Mouse (Mus musculus) macrophage (primary cell): ENCODE measurements around the gene Fn1. TPM values are rescaled to one million over a fixed set of nuclear protein-coding genes. Genes with fewer than 3 reads are reported as not detected.

Experiments used
- H3K27ac ChIP-seq: fragments of 350-480 bp; formaldehyde crosslinking; 2 replicates; pipeline ENCODE4 v1.9.0; 2021
- H3K36me3 ChIP-seq: fragments of 350-480 bp; formaldehyde crosslinking; 2 replicates; pipeline ENCODE4 v1.9.0; 2021; ENCODE audit errors: inconsistent target
- H3K4me3 ChIP-seq: fragments of 350-480 bp; formaldehyde crosslinking; 2 replicates; pipeline ENCODE4 v1.9.0; 2021; ENCODE audit errors: inconsistent target
- H3K79me2 ChIP-seq: fragments of 350-480 bp; formaldehyde crosslinking; 2 replicates; pipeline ENCODE4 v1.9.0; 2021; ENCODE audit errors: inconsistent target
- WGBS: methylation state at CpG from one replicate; pipeline ENCODE4 v1.1.7; 2026; ENCODE audit warnings: inconsistent platforms; ENCODE audit not compliant: missing documents; 5-methylcytosine and 5-hydroxymethylcytosine counted together
- polyA plus RNA-seq: library from polyadenylated mRNA; stranded (reverse); fragments of 250-400 nt; gene quantifications from 3 replicates; pipeline ENCODE4 v1.2.4, GENCODE M21; 2018; ENCODE audit warnings: inconsistent platforms
- total RNA-seq, 78 experiments: library from RNA; depleted of rRNA; stranded (reverse); fragments of 250-400 nt; gene quantifications; 1 replicate in 9 of 78; 2 replicates in 24 of 78; 3 replicates in 43 of 78; 4 replicates in 2 of 78; pipeline ENCODE4 v1.2.4; 2018; ENCODE audit warnings: inconsistent platforms in 56 of 78

The Fn1 gene
- 100 to 1,000 TPM in 1 of 26 experiments, 1 to 10 TPM in 16, under 1 TPM in 8, not detected in 1; 0.26 to 141 (median 1.5) TPM for total RNA-seq (2018; cell fraction: chromatin; rRNA removed)
- 1 to 10 TPM in 1 of 26 experiments, under 1 TPM in 25; 0.08 to 1.3 (median 0.35) TPM for total RNA-seq (2018; cell fraction: cytosol; rRNA removed)
- 10 to 100 TPM in 1 of 26 experiments, 1 to 10 TPM in 10, under 1 TPM in 14, not detected in 1; 0.18 to 22.7 (median 0.92) TPM for total RNA-seq (2018; cell fraction: nucleus; rRNA removed)
- 0.68 to 3.9 TPM (median 1.6 TPM) in 3 replicates for polyA plus RNA-seq

DNA sequence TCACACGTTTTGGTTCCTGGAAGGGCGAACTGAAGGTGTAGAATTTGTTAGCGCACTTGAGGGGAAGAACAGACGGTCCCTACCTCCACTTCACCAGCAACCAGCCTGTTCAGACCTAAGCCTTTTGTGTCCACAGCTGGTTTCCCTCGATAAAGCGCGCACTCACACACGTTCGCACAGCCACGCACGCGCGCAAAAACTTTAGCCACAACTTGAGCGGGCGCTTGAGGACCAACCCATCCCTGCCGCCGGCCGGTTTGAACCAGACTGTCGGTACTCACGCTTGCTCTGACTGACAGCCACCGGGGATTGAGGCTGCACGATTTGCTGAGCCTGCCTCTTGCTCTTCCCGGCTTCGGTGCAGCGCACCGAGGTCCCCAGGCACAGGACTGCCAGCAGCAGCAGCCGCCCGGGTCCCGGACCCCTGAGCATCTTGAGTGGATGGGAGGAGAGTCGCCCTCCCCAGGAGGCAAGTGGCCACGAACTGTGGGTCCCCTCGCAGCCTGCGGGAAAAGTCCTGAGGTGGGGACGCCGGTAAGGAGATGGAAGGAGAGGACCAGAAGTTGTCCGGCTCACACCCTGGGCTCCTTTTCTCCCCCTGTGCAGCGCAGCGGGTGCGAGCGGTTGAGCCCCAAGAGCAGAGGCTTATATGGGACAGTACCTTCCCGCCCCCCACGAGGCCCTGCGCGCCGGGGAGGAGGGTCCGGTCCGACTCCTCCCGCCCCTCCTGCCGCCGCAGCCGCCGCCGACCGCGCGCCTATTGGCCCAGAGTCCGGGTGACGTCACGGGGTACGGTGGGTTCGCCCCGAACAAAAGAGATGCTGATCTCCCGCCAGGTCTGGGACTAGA lies at the start of gene Fn1:
Gene Fn1, minus strand, starts transcription at position 650 of the 849 bp plus-strand sequence.
- no peaks in the 10 kb centered on the region for H3K36me3 ChIP-seq
- H3K27ac ChIP-seq, result no peak within 1 kb of the TSS
- WGBS, result 2% methylated on average over 63 of the region's 63 CpGs
- no peaks in the 10 kb centered on the region for H3K79me2 ChIP-seq
- H3K4me3 ChIP-seq, result peak within 1 kb of the TSS; percentile 22; the same call in 1 of the 2 replicates

DNA sequence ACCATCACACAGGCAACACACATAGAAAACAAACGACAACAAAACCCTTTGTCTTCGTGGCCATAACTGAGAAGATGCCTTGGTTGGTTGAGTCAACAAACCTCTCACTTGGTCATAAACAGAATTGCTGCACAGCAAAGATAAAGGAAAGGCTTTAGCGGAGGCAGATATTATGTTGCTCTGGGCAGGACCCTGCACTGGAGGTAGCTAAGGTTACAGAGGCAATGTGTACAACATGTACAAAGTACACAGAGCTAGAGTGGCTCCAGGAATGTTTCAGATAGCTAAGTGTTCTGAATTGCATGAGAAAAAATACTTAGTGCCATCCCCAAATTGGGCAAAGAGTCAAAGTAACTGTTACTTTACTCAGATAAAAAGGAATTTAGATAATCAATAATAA lies 43.1 kb upstream of the Fn1 start:
- WGBS, result 73% methylated on average over 3 of the region's 3 CpGs
- no peak overlapping the region for H3K4me3 ChIP-seq
- H3K27ac ChIP-seq, result no peak overlapping the region
- no peaks in the 10 kb centered on the region for H3K36me3 ChIP-seq
- no peaks in the 10 kb centered on the region for H3K79me2 ChIP-seq

DNA sequence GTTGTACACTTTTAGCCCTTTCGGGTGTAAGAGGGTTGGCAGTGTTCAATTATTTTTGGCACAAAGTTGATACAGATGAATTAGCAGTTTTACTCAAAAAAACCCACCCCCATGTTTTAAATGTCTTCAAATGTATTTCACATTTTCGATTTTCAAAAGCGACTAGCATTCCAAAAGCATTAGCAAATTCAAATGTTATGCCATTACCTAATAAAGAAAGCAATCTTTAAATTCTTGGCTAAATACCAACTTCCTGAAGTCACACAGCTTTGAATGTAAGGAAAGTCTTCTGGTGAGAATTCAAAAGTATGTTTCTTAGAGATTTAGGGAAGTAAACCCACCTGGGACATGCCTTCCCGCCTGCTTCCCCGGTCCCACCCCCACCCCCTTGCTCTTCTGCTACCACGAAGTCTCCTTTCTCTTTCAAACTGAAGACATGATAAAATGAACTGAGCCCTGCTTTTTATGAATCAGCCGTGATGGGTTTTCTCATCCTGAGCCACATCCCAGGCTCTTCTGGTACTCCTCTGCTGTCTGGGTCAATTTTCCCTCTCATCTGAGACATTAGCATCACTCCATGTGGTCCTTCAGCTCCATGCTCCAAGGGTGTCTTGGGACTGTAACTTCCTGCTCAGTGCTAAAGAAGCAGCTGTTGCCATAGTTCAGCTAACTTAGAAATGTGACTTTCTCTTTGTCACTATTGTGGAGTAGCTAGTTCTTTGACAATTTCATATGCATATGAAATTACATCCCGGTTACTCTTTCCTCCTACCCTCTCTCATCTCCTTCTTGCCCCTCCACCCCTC lies 38.7 kb upstream of the Fn1 start:
- H3K36me3 ChIP-seq, result no peaks in the 10 kb centered on the region
- H3K79me2 ChIP-seq, result no peaks in the 10 kb centered on the region
- H3K27ac ChIP-seq, result no peak overlapping the region
- 31% methylated on average over 8 of the region's 8 CpGs for WGBS
- H3K4me3 ChIP-seq, result no peak overlapping the region

DNA sequence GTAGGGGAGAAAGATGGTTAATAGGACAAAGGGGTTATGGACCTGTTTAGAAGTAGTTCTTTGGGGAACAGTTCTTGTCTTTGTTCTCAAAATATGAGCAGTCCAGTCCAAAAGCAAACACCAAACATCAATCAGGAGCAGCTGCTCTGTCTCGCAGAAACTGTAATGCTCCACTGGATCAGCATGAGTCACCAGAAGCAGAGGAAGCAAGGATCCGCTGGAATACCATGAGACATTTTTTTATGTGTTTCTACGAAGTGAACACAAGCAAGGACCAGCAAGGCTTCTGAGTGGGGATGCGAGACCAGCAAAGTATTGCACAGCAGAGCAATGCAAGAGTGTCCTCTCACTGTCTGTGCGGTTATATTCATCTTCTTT lies 35.9 kb upstream of the Fn1 start:
- H3K27ac ChIP-seq, result no peak overlapping the region
- H3K36me3 ChIP-seq, result no peaks in the 10 kb centered on the region
- WGBS, result 95% methylated on average over 5 of the region's 5 CpGs
- H3K4me3 ChIP-seq, result no peak overlapping the region
- no peaks in the 10 kb centered on the region for H3K79me2 ChIP-seq

DNA sequence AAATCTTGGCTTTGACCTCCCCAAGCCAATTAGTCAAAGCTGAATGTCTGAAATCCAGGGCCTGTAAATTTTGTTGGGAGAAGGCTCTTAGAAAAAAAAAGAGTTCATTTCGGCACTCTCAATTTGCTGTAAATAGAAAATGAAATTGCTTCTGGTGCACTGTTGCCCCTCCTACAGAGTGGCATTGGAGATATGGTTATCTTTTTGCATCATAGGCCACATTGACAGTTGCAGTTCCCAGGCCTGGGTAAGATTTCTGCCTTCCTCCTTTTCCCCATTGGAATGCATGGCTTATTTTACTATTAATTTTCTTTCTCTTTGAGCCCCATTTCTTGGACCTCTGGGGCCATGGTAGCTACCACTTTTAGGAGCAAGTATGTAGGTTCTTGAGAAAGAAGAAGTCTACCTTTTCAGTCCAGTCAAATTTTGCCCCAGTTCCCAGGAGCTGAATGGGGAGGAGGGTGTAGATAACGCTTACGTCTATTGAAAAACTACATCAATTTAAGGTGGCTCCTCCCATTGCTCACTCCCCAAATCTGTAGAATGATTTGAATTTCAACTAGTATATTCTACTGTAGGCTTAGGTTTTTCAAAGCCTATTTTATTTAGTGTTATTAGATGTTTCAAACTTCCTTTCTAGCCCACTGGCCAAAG lies 35.4 kb upstream of the Fn1 start:
- no peak overlapping the region for H3K4me3 ChIP-seq
- H3K36me3 ChIP-seq, result no peaks in the 10 kb centered on the region
- H3K27ac ChIP-seq, result no peak overlapping the region
- WGBS, result 89% methylated on average over 3 of the region's 3 CpGs
- no peaks in the 10 kb centered on the region for H3K79me2 ChIP-seq

DNA sequence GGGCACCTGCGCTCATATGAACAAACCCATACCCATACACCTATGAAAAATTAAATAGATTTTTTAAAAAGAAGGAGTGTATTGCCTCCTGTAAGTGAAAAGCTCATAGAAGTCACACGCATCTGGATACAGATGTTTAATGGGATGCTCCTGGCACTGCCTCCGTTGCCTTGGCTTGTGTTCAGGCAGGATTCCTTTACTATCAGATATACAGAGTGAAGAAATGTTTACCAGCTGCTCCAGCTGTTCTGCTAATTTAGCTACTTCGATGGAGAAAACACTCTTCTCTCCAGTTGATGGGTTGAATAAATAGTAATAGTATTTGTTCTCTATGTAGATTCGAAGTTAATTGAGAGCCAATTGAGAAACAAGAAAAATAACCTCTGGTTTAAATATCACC lies 33.8 kb upstream of the Fn1 start:
- no peaks in the 10 kb centered on the region for H3K36me3 ChIP-seq
- H3K4me3 ChIP-seq, result no peak overlapping the region
- no peak overlapping the region for H3K27ac ChIP-seq
- H3K79me2 ChIP-seq, result no peaks in the 10 kb centered on the region
- WGBS, result 96% methylated on average over 5 of the region's 5 CpGs

DNA sequence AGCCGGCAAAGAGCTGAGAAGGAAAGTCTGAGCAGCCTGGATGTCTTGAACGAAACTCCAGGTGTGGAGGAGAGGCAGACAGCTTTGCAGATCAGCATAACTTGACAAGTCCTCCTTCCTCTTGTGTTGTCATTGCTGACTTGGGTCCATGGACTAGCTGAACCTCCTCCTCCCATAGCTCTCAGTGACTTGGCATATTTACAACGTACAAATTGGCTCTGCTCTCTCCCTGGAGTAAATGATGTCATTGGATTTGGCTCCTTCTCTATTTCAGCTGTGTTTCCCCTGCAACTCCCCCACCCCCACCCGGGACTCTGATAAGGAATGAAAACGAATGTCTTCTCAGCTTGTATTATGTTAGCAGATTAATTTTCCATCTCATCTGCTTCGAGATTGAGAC lies 30.7 kb upstream of the Fn1 start:
- no peak overlapping the region for H3K4me3 ChIP-seq
- no peaks in the 10 kb centered on the region for H3K79me2 ChIP-seq
- H3K36me3 ChIP-seq, result no peaks in the 10 kb centered on the region
- 58% methylated on average over 6 of the region's 6 CpGs for WGBS
- no peak overlapping the region for H3K27ac ChIP-seq

DNA sequence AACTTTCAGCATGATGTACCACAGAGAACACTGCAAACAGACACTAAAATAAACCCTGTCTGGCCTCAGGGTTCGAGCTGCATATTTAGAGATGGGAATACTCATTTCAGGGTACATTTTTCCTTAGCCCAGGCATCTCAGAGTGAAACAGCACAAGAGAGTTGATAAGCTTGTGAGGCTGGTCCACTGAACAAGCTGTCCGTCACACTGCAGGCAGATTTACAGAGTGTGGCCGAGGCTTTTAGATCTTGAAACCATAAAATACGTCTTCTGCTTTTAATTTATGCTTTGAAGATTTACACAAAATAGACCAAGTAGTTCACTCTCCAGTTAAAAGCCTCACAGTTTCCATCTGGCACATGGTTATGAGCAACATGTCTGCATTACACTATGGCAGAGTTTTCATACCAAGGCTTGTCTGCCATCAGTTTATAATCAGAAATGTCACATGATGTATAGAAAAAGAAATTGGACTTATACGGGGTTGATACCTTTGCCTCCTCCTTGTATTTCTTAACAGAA lies 29.3 kb upstream of the Fn1 start:
- 95% methylated on average over 5 of the region's 5 CpGs for WGBS
- Histone ChIP-seq H3K27ac (no peak overlapping the region), H3K4me3 (no peak overlapping the region), H3K36me3 (no peaks in the 10 kb centered on the region), H3K79me2 (no peaks in the 10 kb centered on the region)

DNA sequence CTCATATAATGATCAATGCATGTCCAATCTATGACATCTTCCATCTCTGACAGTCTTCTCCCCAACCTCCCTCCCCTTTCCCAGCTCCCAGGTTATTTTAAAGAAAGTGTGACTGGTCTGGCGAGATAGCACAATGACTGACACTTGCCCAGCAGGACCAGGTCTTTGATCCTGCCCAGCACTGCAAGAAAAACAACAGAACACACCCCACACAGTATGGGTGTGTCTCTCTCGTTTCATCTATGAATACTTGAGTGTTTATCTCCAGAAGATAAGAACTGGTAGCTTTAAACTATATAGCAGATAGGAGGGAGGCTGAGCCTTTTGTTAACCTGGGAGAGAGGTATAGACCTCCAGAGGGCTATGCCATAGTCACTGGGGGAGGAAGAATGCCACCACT lies 28.3 kb upstream of the Fn1 start:
- H3K27ac ChIP-seq, result no peak overlapping the region
- no peaks in the 10 kb centered on the region for H3K79me2 ChIP-seq
- H3K4me3 ChIP-seq, result no peak overlapping the region
- H3K36me3 ChIP-seq, result no peaks in the 10 kb centered on the region
- WGBS, result 79% methylated on average over 2 of the region's 2 CpGs

DNA sequence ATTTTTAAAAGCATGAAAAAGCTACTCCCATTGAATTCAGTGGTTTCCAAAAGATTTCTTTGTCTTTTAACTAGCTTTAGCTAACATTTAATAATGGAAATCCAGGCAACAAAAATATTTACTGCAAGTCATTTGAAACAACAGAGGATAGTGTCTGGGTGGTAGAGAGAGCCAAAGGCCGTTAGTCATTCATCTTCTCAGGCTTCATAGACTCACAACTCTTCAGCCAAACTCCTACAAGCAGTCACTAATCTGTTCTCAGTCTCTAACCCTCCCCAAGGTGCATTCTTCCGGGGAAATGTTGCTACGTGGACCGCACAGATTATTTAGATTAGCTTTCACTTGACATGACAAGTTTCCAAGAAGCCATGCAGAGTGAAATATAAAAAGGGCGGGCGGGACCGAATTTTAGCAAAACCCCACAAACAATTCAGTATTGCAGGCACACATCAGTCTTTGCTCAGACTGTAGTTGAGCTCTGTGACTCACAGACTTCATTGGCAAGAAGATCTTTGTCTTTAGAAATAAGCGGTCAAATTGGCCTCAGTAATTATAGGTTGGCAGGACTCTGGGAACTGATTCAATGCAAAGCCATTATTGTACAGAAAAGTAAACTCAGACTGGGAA lies 27.2 kb upstream of the Fn1 start:
- Histone ChIP-seq H3K4me3 (no peak overlapping the region), H3K27ac (no peak overlapping the region), H3K79me2 (no peaks in the 10 kb centered on the region), H3K36me3 (no peaks in the 10 kb centered on the region)
- WGBS, result 90% methylated on average over 7 of the region's 8 CpGs

DNA sequence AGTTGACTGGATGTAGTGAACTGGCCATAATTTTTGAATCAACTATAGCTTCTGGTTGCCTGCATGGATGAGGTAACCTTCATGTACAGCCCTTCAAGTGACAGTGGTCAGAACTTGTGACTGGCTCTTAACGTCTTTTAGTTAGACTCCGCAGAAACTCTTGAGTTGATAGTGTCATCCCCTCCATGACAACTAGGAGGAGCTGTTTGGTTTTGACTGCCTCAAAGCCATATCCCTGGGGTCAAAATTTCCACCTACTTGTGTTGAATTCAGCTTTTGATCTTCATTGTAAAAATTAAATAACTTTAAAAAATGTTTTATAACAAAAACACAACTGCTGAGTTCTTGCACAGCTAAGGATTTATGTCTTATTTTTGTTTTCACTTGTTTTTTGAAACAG lies 22.4 kb upstream of the Fn1 start:
- 55% methylated on average over 2 of the region's 2 CpGs for WGBS
- no peak overlapping the region for H3K4me3 ChIP-seq
- H3K79me2 ChIP-seq, result no peaks in the 10 kb centered on the region
- no peak overlapping the region for H3K27ac ChIP-seq
- H3K36me3 ChIP-seq, result no peaks in the 10 kb centered on the region

DNA sequence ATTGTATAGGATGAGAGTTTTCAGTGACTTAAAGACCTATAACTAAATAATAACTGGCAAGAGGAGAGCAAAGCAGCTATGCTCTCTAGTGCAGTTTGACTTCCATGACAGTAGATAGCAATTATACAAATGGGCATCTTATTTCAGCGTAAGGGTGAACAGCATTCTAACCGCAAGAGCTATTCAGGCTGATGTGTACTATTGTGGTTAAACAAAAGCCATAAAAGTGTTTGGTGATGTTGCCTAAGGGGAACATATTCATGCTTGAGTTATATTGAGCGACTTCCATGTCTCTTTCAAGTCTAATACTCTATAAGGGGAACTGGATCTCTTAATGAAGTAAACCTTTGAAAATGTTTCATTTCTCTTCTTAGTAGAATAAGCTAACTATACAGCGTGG lies 21.3 kb upstream of the Fn1 start:
- H3K27ac ChIP-seq, result no peak overlapping the region
- H3K36me3 ChIP-seq, result no peaks in the 10 kb centered on the region
- H3K79me2 ChIP-seq, result no peaks in the 10 kb centered on the region
- WGBS, result 87% methylated on average over 4 of the region's 4 CpGs
- H3K4me3 ChIP-seq, result no peak overlapping the region

DNA sequence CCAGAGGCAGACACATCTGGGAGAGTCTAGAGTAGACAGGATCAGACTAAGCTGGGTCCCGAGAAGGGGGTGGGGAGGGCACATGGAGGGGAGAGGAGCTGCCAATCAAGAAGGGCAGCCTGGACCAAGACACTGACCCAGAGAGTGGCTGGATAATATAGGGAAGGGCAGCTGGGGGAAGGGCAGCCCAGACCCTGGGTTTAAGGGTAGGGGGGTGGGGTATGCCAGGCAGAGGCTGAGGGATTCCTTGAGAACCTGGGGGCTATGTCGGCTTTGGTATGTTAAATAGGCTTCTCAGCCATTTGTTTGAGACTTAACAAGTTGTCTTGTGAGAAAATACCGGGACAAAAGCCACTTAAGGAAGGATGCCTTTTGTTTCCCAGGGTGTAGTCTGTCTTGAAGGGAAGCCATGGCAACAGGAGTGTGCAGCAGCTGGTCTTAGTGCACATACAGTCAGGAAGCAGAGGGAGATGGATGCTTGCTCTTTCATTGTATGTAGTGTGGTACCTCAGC lies 20.5 kb upstream of the Fn1 start:
- H3K36me3 ChIP-seq, result no peaks in the 10 kb centered on the region
- no peak overlapping the region for H3K4me3 ChIP-seq
- WGBS, result 58% methylated on average over 3 of the region's 3 CpGs
- H3K27ac ChIP-seq, result no peak overlapping the region
- H3K79me2 ChIP-seq, result no peaks in the 10 kb centered on the region

DNA sequence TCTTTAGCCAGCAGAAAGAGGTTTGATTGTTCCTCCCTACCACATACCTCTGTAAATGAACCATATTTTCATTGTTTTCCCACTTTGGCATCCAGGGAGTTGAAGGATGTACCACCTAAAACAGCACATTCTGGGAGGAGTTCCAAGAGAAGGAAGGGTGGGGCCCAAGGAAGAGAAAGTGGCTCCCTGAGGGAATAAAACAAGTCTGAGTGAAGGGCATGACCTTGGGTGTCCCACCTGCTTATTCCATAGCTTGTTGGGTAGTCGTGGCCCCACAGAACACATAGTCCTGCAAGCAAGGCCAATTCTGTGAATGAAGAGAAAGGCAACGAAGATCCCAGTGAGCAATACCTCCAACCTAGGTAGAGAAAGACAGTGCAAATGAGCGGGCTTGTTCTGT lies 19.3 kb upstream of the Fn1 start:
- Histone ChIP-seq H3K27ac (no peak overlapping the region), H3K79me2 (no peaks in the 10 kb centered on the region), H3K36me3 (no peaks in the 10 kb centered on the region), H3K4me3 (no peak overlapping the region)
- WGBS, result 97% methylated on average over 3 of the region's 3 CpGs
